Mouse (Mus musculus) kidney, adult 2 months (tissue): ENCODE data around the gene Efs.

Experiments used
- CTCF ChIP-seq: fragments of 200-500 bp; conservative IDR thresholded peaks from 2 replicates; pipeline ENCODE4 v1.5.1; 2011; ENCODE audit warnings: low read depth, mild to moderate bottlenecking, control low read depth, low read length, moderate library complexity, mixed read lengths; ENCODE audit not compliant: insufficient read depth, insufficient read length
- POLR2A ChIP-seq: fragments of 200-500 bp; IDR thresholded peaks from one replicate; pipeline ENCODE4 v1.6.1; 2011; ENCODE audit warnings: low read depth, low read length, control low read depth

GRCm38 (mm10) chr14:54948781-54949180, 22.9 kb upstream of the Efs start:
- no peak for TF ChIP-seq POLR2A
- no peak for TF ChIP-seq CTCF
